Mouse (Mus musculus) hindbrain, embryonic 16.5 days (tissue): ENCODE measurements around the gene Ptprd. TPM values are rescaled to one million over a fixed set of nuclear protein-coding genes. Genes with fewer than 3 reads are reported as not detected.

Source experiments
- ATAC-seq: fragments of 200-750 bp; cut with Nextera tagmentation; 2 replicates; pipeline ENCODE4 v1.8.0; 2017; ENCODE audit warnings: moderate TSS enrichment, moderate library complexity
- H3K27ac ChIP-seq: fragments of 300-500 bp; sonication (generic); 2 replicates; pipeline ENCODE4 v1.5.1; 2014; ENCODE audit warnings: low read depth, mild to moderate bottlenecking, control low read depth, low read length, moderate library complexity
- H3K27me3 ChIP-seq: fragments of 300-500 bp; sonication (generic); replicated peaks from 2 replicates; pipeline ENCODE4 v1.6.1; 2014; ENCODE audit warnings: low read length; ENCODE audit not compliant: control insufficient read depth, insufficient read depth
- H3K36me3 ChIP-seq: fragments of 300-500 bp; sonication (generic); 2 replicates; pipeline ENCODE4 v1.6.1; 2014; ENCODE audit warnings: mild to moderate bottlenecking, low read length, moderate library complexity, mixed read lengths; ENCODE audit not compliant: control insufficient read depth, insufficient read depth
- H3K4me1 ChIP-seq: fragments of 300-500 bp; sonication (generic); 2 replicates; pipeline ENCODE4 v1.6.1; 2014; ENCODE audit warnings: low read depth, low read length; ENCODE audit not compliant: control insufficient read depth, insufficient read depth
- H3K4me2 ChIP-seq: fragments of 300-500 bp; sonication (generic); 2 replicates; pipeline ENCODE4 v1.6.1; 2014; ENCODE audit warnings: mild to moderate bottlenecking, low read length, control low read depth, moderate library complexity
- H3K4me3 ChIP-seq: fragments of 300-500 bp; sonication (generic); 2 replicates; pipeline ENCODE4 v1.5.1; 2014; ENCODE audit warnings: mild to moderate bottlenecking, low read length, control low read depth, moderate library complexity
- H3K9ac ChIP-seq: fragments of 300-500 bp; sonication (generic); 2 replicates; pipeline ENCODE4 v1.6.1; 2014; ENCODE audit warnings: low read depth, mild to moderate bottlenecking, control low read depth, low read length, moderate library complexity
- H3K9me3 ChIP-seq: fragments of 300-500 bp; sonication (generic); 2 replicates; pipeline ENCODE4 v1.6.1; 2014; ENCODE audit warnings: mild to moderate bottlenecking, low read length, moderate library complexity; ENCODE audit not compliant: control insufficient read depth
- WGBS: fragments of 180-500 bp; shearing (Covaris S2); extraction: QIAGEN DNeasy Blood & Tissue Kit; methylation state at CpG from one replicate; pipeline ENCODE4 v1.1.7; 2014; 5-methylcytosine and 5-hydroxymethylcytosine counted together
- polyA plus RNA-seq: library from polyadenylated mRNA; unstranded; fragments of >200 nt; fragmentation: Nextera tagmentation; extraction: Ambion mirVana; gene quantifications from 2 replicates; pipeline ENCODE4 v1.2.1, GENCODE M21; 2015

The Ptprd gene
- polyA plus RNA-seq, 1 experiment from 2014 or later, result 71.6 TPM

GRCm38 (mm10) chr4:76459621-76460020 is 1752.1 kb downstream of the Ptprd start:
- no peak for ATAC-seq
- Histone ChIP-seq H3K27ac (no peak overlapping the region), H3K9me3 (no peaks in the 10 kb centered on the region), H3K36me3 (no peaks in the 10 kb centered on the region), H3K9ac (no peak overlapping the region), H3K4me3 (no peak overlapping the region), H3K4me1 (no peaks in the 10 kb centered on the region), H3K4me2 (no peak overlapping the region), H3K27me3 (no peaks in the 10 kb centered on the region)

GRCm38 (mm10) chr4:76452286-76452685 is 1759.5 kb downstream of the Ptprd start:
- no peak for ATAC-seq
- no peak overlapping the region for H3K9ac ChIP-seq
- H3K36me3 ChIP-seq, result no peaks in the 10 kb centered on the region
- H3K4me3 ChIP-seq, result peak overlapping the region; percentile 15
- WGBS, result 72% methylated on average over 4 of the region's 4 CpGs
- H3K27me3 ChIP-seq, result no peaks in the 10 kb centered on the region
- no peaks in the 10 kb centered on the region for H3K9me3 ChIP-seq
- H3K4me1 ChIP-seq, result no peaks in the 10 kb centered on the region; the same call in 1 of the 2 replicates
- peak overlapping the region; percentile 14 for H3K4me2 ChIP-seq
- H3K27ac ChIP-seq, result no peak overlapping the region

GRCm38 (mm10) chr4:76451019-76451552 is 1760.7 kb downstream of the Ptprd start:
- Histone ChIP-seq H3K27me3 (no peaks in the 10 kb centered on the region), H3K4me3 (peak overlapping the region; percentile 98), H3K27ac (peak overlapping the region; percentile 97), H3K36me3 (no peaks in the 10 kb centered on the region), H3K4me1 (no peaks in the 10 kb centered on the region; the same call in 1 of the 2 replicates), H3K4me2 (peak overlapping the region; percentile 82), H3K9ac (peak overlapping the region; percentile 95), H3K9me3 (no peaks in the 10 kb centered on the region)
- WGBS, result 53% methylated on average over 8 of the region's 8 CpGs
- peak; percentile 3 for ATAC-seq

- WGBS, result under 1% methylated on average over 34 of the region's 34 CpGs
These were observed 1761.3 kb downstream of the Ptprd start for GRCm38 (mm10) chr4:76450351-76451018.

GRCm38 (mm10) chr4:76449466-76450350 is 1762.1 kb downstream of the Ptprd start:
- peak; percentile 87 for ATAC-seq
- H3K27ac ChIP-seq, result peak overlapping the region; percentile 97
- H3K36me3 ChIP-seq, result no peaks in the 10 kb centered on the region
- H3K4me3 ChIP-seq, result peak overlapping the region; percentile 98
- no peaks in the 10 kb centered on the region for H3K27me3 ChIP-seq
- no peaks in the 10 kb centered on the region for H3K9me3 ChIP-seq
- WGBS, result under 1% methylated on average over 74 of the region's 99 CpGs
- H3K9ac ChIP-seq, result peak overlapping the region; percentile 95
- H3K4me2 ChIP-seq, result peak overlapping the region; percentile 82
- no peaks in the 10 kb centered on the region; the same call in 1 of the 2 replicates for H3K4me1 ChIP-seq

More at GRCm38 (mm10) chr4:76450351-76451018, 1761.3 kb downstream of the Ptprd start:
- Histone ChIP-seq H3K4me2 (peak overlapping the region; percentile 82), H3K27me3 (no peaks in the 10 kb centered on the region), H3K9ac (peak overlapping the region; percentile 95), H3K4me3 (peak overlapping the region; percentile 98), H3K9me3 (no peaks in the 10 kb centered on the region), H3K4me1 (no peaks in the 10 kb centered on the region; the same call in 1 of the 2 replicates), H3K36me3 (no peaks in the 10 kb centered on the region), H3K27ac (peak overlapping the region; percentile 97)
- peak; percentile 80 for ATAC-seq

- 0 out of 2 replicates have a peak, but pooled peaks have one; percentile 4 for ATAC-seq
- Histone ChIP-seq H3K27ac (peak overlapping the region; percentile 97), H3K4me2 (peak overlapping the region; percentile 82), H3K9me3 (no peaks in the 10 kb centered on the region), H3K9ac (peak overlapping the region; percentile 95), H3K4me1 (peaks cover 4% of the 10 kb centered on the region), H3K36me3 (no peaks in the 10 kb centered on the region), H3K27me3 (no peaks in the 10 kb centered on the region), H3K4me3 (peak overlapping the region; percentile 98)
- WGBS, result under 1% methylated on average over 24 of the region's 24 CpGs
These were observed 1762.9 kb downstream of the Ptprd start for GRCm38 (mm10) chr4:76448678-76449465.

GRCm38 (mm10) chr4:76447396-76447795 is 1764.4 kb downstream of the Ptprd start:
- Histone ChIP-seq H3K4me3 (peak overlapping the region; percentile 98), H3K9me3 (no peaks in the 10 kb centered on the region), H3K27ac (no peak overlapping the region), H3K4me2 (peak overlapping the region; percentile 82), H3K9ac (no peak overlapping the region), H3K27me3 (no peaks in the 10 kb centered on the region), H3K36me3 (no peaks in the 10 kb centered on the region), H3K4me1 (peaks cover 7% of the 10 kb centered on the region)
- ATAC-seq, result no peak

GRCm38 (mm10) chr4:76444778-76445177 is 1767.0 kb downstream of the Ptprd start:
- no peak for ATAC-seq
- Histone ChIP-seq H3K36me3 (no peaks in the 10 kb centered on the region), H3K4me2 (peak overlapping the region; percentile 24), H3K4me1 (peaks cover 12% of the 10 kb centered on the region), H3K27me3 (no peaks in the 10 kb centered on the region), H3K9me3 (no peaks in the 10 kb centered on the region), H3K9ac (no peak overlapping the region), H3K27ac (no peak overlapping the region), H3K4me3 (no peak overlapping the region)
- 63% methylated on average over 4 of the region's 4 CpGs for WGBS
